Mouse (Mus musculus): ENCODE data around the gene Impdh1.
A peak's percentile ranks its signal among the peaks of the same experiment; 100 is the strongest.

Gene Impdh1

GRCm38 (mm10) chr6:29213436-29213835, 2.7 kb downstream of the Impdh1 start:
- no peak for DNase-seq (ENCODE audit: low read depth, low spot score)

GRCm38 (mm10) chr6:29211806-29212492, 4.2 kb downstream of the Impdh1 start:
- DNase-seq (ENCODE audit: low read depth, low spot score), result peak; percentile 76

- no peak for DNase-seq (ENCODE audit: low read depth, low spot score)
Observed at GRCm38 (mm10) chr6:29211146-29211545, 5.0 kb downstream of the Impdh1 start.

- no peak for DNase-seq (ENCODE audit: low read depth, low spot score)
Observed at GRCm38 (mm10) chr6:29210231-29210936, 5.8 kb downstream of the Impdh1 start.

- no peak for DNase-seq (ENCODE audit: low read depth, low spot score)
Observed at GRCm38 (mm10) chr6:29208178-29208577, 8.0 kb downstream of the Impdh1 start.

GRCm38 (mm10) chr6:29207017-29207416, 9.1 kb downstream of the Impdh1 start:
- DNase-seq (ENCODE audit: low read depth, low spot score), result no peak

GRCm38 (mm10) chr6:29206006-29206405, 10.2 kb downstream of the Impdh1 start:
- no peak for DNase-seq (ENCODE audit: low read depth, low spot score)

- peak; percentile 66 for DNase-seq (ENCODE audit: low read depth, low spot score)
Observed at GRCm38 (mm10) chr6:29204932-29205614, 11.1 kb downstream of the Impdh1 start.

- no peak for DNase-seq (ENCODE audit: low read depth, low spot score)
Observed at GRCm38 (mm10) chr6:29203861-29204585, 12.1 kb downstream of the Impdh1 start.

- DNase-seq (ENCODE audit: low read depth, low spot score), result no peak
Observed at GRCm38 (mm10) chr6:29203096-29203495, 13.1 kb downstream of the Impdh1 start.

GRCm38 (mm10) chr6:29201988-29202387, 14.2 kb downstream of the Impdh1 start:
- DNase-seq (ENCODE audit: low read depth, low spot score), result no peak

GRCm38 (mm10) chr6:29201341-29201740, 14.8 kb downstream of the Impdh1 start:
- DNase-seq (ENCODE audit: low read depth, low spot score), result no peak

- no peak for DNase-seq (ENCODE audit: low read depth, low spot score)
Observed at GRCm38 (mm10) chr6:29200496-29200895, 15.7 kb downstream of the Impdh1 start.

- no peak for DNase-seq (ENCODE audit: low read depth, low spot score)
Observed at GRCm38 (mm10) chr6:29199223-29199855, 16.8 kb downstream of the Impdh1 start.

GRCm38 (mm10) chr6:29198309-29199222, 17.6 kb downstream of the Impdh1 start:
- peak; percentile 93 for DNase-seq (ENCODE audit: low read depth, low spot score)

- no peak for DNase-seq (ENCODE audit: low read depth, low spot score)
Observed at GRCm38 (mm10) chr6:29195846-29196698, 20.1 kb downstream of the Impdh1 start.

GRCm38 (mm10) chr6:29195146-29195545, 21.0 kb downstream of the Impdh1 start:
- DNase-seq (ENCODE audit: low read depth, low spot score), result no peak

GRCm38 (mm10) chr6:29193961-29194750, 22.0 kb downstream of the Impdh1 start:
- no peak for DNase-seq (ENCODE audit: low read depth, low spot score)

GRCm38 (mm10) chr6:29187936-29188335, 28.2 kb downstream of the Impdh1 start:
- no peak for DNase-seq (ENCODE audit: low read depth, low spot score)

All from forelimb bud, embryonic 11.5 days (tissue).